13 mouse cellular contexts compared by ENCODE assay signal in genomic region chr8:115756027-115756426, GRCm38 (mm10). TPM values are rescaled to one million over a fixed set of nuclear protein-coding genes. Genes with fewer than 3 reads are reported as not detected.
DNase-seq lines count a peak whose midpoint lies in the region; ATAC-seq lines count a peak whose summit lies in the region.
"Had no signal": no experiment of that assay in that cellular context is flagged by ENCODE, and none has a peak within 500 bp of the region (broad histone marks: within the 10 kb centered on the region; RNA-seq: fewer than 3 reads in every experiment).

No protein-coding gene starts in this region.

- no peaks in the 10 kb centered on the region for H3K36me3 ChIP-seq in hindbrain, embryonic 11.5 days (ENCODE audit: control insufficient read depth, insufficient read depth, low read length)
- H3K36me3 ChIP-seq: heart, embryonic 15.5 days; midbrain, embryonic 15.5 days had no signal

- H3K4me1 ChIP-seq in hindbrain, embryonic 11.5 days (replicated peaks; ENCODE audit: control insufficient read depth, insufficient read depth, low read length): no peaks in the 10 kb centered on the region
- H3K4me1 ChIP-seq: heart, embryonic 15.5 days had no signal

- ATAC-seq in hindbrain, embryonic 11.5 days (ENCODE audit: low FRiP score): no peak
- ATAC-seq: hindbrain, embryonic 16.5 days; midbrain, embryonic 15.5 days had no signal

- no peak overlapping the region for H3K9ac ChIP-seq in hindbrain, embryonic 11.5 days (ENCODE audit: low read depth, low read length)
- H3K9ac ChIP-seq: heart, embryonic 15.5 days; midbrain, embryonic 15.5 days had no signal

- no peaks in the 10 kb centered on the region for H3K27me3 ChIP-seq in hindbrain, embryonic 11.5 days (ENCODE audit: control insufficient read depth, insufficient read depth, low read length)
- H3K27me3 ChIP-seq: heart, embryonic 15.5 days; midbrain, embryonic 15.5 days had no signal

- H3K4me3 ChIP-seq in hindbrain, embryonic 11.5 days (ENCODE audit: low read depth, low read length): no peak overlapping the region
- H3K4me3 ChIP-seq: heart, embryonic 15.5 days; midbrain, embryonic 15.5 days had no signal

- peak; percentile 34 for DNase-seq in adrenal gland, postnatal 14 days
- no peak for DNase-seq in adrenal gland, adult 18-20 months (ENCODE audit: low spot score in 2 of 2)
- DNase-seq in lung, adult 18-20 months: peak; percentile 6 to 21
- DNase-seq in lung, postnatal 4 days: no peak
- peak; percentile 85 to 87 for DNase-seq in cerebellum, postnatal 10 days
- DNase-seq in lung, postnatal 36 days: peak; percentile 57
- DNase-seq in thymus, postnatal 25 days: no peak
- no peak for DNase-seq in hindbrain, embryonic 11.5 days (ENCODE audit: low spot score)
- DNase-seq: kidney, adult 9 months had no signal

- 93% methylated on average over 2 of the region's 2 CpGs for WGBS in hindbrain, embryonic 11.5 days

- H3K9me3 ChIP-seq in hindbrain, embryonic 11.5 days (ENCODE audit: control insufficient read depth, low read length): no peaks in the 10 kb centered on the region
- H3K9me3 ChIP-seq: heart, embryonic 15.5 days; midbrain, embryonic 15.5 days had no signal

- no peak overlapping the region for H3K4me2 ChIP-seq in hindbrain, embryonic 11.5 days (replicated peaks; ENCODE audit: low read depth, low read length)
- H3K4me2 ChIP-seq: heart, embryonic 15.5 days; midbrain, embryonic 15.5 days had no signal

- no peak overlapping the region for H3K27ac ChIP-seq in hindbrain, embryonic 11.5 days (ENCODE audit: low read depth, low read length)
- H3K27ac ChIP-seq: heart, embryonic 15.5 days; macrophage; midbrain, embryonic 15.5 days had no signal

RNA-seq across cellular contexts. Expression of gene Maf, which starts 48.4 kb away (rescaled TPM):
- total RNA-seq in adrenal gland, postnatal 14 days (2021): 20.5 and 27.0 TPM in 2 replicates
- total RNA-seq in adrenal gland, adult 18-20 months (2021): 10 to 100 TPM; 16.3 to 27.1 TPM
- polyA plus RNA-seq in hindbrain, embryonic 11.5 days (2014; fragmentation: Nextera tagmentation; extraction: Ambion mirVana): 5.5 and 7.5 TPM in 2 replicates

Comparison
In these comparisons a context has a peak if more than half of its experiments do, and no peak if none do; other contexts are left out.
1. DNase-seq: peak in adrenal gland, postnatal 14 days (single experiment), lung, adult 18-20 months (2 of 2), cerebellum, postnatal 10 days (2 of 2) and lung, postnatal 36 days (single experiment); none in adrenal gland, adult 18-20 months (0 of 2), lung, postnatal 4 days (0 of 2), thymus, postnatal 25 days (single experiment) and hindbrain, embryonic 11.5 days (single experiment).